Mouse (Mus musculus): Measurements from ENCODE around the gene Armc9. TPM values are rescaled to one million over a fixed set of nuclear protein-coding genes. Genes with fewer than 3 reads are reported as not detected.

The Armc9 gene
- polyA plus RNA-seq, 1 experiment from 2014 or later = 22.1 TPM

GRCm38 (mm10) chr1:86183577-86184263 lies 29.1 kb downstream of the Armc9 start:
- no peak overlapping the region for H3K27ac ChIP-seq (ENCODE audit: low read depth, low read length)
- 90% methylated on average over 4 of the region's 4 CpGs for WGBS

GRCm38 (mm10) chr1:86186762-86187161 lies 32.2 kb downstream of the Armc9 start:
- Histone ChIP-seq H3K4me1 (ENCODE audit: control insufficient read depth, insufficient read depth, low read length) (no peaks in the 10 kb centered on the region), H3K9ac (ENCODE audit: low read length) (no peak overlapping the region), H3K27me3 (replicated peaks; ENCODE audit: control insufficient read depth, insufficient read depth, low read length) (no peaks in the 10 kb centered on the region), H3K36me3 (ENCODE audit: control insufficient read depth, insufficient read depth, low read length) (peaks cover 21% of the 10 kb centered on the region), H3K27ac (ENCODE audit: low read depth, low read length) (no peak overlapping the region), H3K9me3 (replicated peaks; ENCODE audit: control insufficient read depth, low read length) (no peaks in the 10 kb centered on the region), H3K4me3 (ENCODE audit: low read depth, low read length) (no peak overlapping the region), H3K4me2 (ENCODE audit: low read length) (no peak overlapping the region)
- ATAC-seq (no peak), DNase-seq (ENCODE audit: low spot score) (no peak)
- 88% methylated on average over 7 of the region's 7 CpGs for WGBS

More at GRCm38 (mm10) chr1:86183577-86184263, 29.1 kb downstream of the Armc9 start:
- Histone ChIP-seq H3K9me3 (replicated peaks; ENCODE audit: control insufficient read depth, low read length) (no peaks in the 10 kb centered on the region), H3K36me3 (ENCODE audit: control insufficient read depth, insufficient read depth, low read length) (peaks cover 7% of the 10 kb centered on the region; the same call in 1 of the 2 replicates), H3K4me2 (ENCODE audit: low read length) (no peak overlapping the region), H3K4me3 (ENCODE audit: low read depth, low read length) (no peak overlapping the region), H3K27me3 (replicated peaks; ENCODE audit: control insufficient read depth, insufficient read depth, low read length) (no peaks in the 10 kb centered on the region), H3K9ac (ENCODE audit: low read length) (no peak overlapping the region), H3K4me1 (ENCODE audit: control insufficient read depth, insufficient read depth, low read length) (no peaks in the 10 kb centered on the region)
- DNase-seq (ENCODE audit: low spot score) (no peak), ATAC-seq (no peak)

- no peak for ATAC-seq
- Histone ChIP-seq H3K9ac (ENCODE audit: low read length) (no peak overlapping the region), H3K27me3 (replicated peaks; ENCODE audit: control insufficient read depth, insufficient read depth, low read length) (no peaks in the 10 kb centered on the region), H3K4me1 (ENCODE audit: control insufficient read depth, insufficient read depth, low read length) (no peaks in the 10 kb centered on the region), H3K4me3 (ENCODE audit: low read depth, low read length) (no peak overlapping the region), H3K9me3 (replicated peaks; ENCODE audit: control insufficient read depth, low read length) (no peaks in the 10 kb centered on the region), H3K27ac (ENCODE audit: low read depth, low read length) (no peak overlapping the region), H3K4me2 (ENCODE audit: low read length) (no peak overlapping the region), H3K36me3 (ENCODE audit: control insufficient read depth, insufficient read depth, low read length) (peaks cover 21% of the 10 kb centered on the region)
- 72% methylated on average over 2 of the region's 2 CpGs for WGBS
- no peak for DNase-seq (ENCODE audit: low spot score)
Measured at GRCm38 (mm10) chr1:86187856-86188255, 33.3 kb downstream of the Armc9 start.

- Histone ChIP-seq H3K9ac (ENCODE audit: low read length) (no peak overlapping the region), H3K9me3 (replicated peaks; ENCODE audit: control insufficient read depth, low read length) (no peaks in the 10 kb centered on the region), H3K27ac (ENCODE audit: low read depth, low read length) (no peak overlapping the region), H3K36me3 (ENCODE audit: control insufficient read depth, insufficient read depth, low read length) (peaks cover 21% of the 10 kb centered on the region), H3K27me3 (replicated peaks; ENCODE audit: control insufficient read depth, insufficient read depth, low read length) (no peaks in the 10 kb centered on the region), H3K4me1 (ENCODE audit: control insufficient read depth, insufficient read depth, low read length) (no peaks in the 10 kb centered on the region), H3K4me3 (ENCODE audit: low read depth, low read length) (no peak overlapping the region), H3K4me2 (ENCODE audit: low read length) (no peak overlapping the region)
- ATAC-seq = no peak
- 88% methylated on average over 2 of the region's 2 CpGs for WGBS
- no peak for DNase-seq (ENCODE audit: low spot score)
Measured at GRCm38 (mm10) chr1:86188271-86188670, 33.7 kb downstream of the Armc9 start.

- no peak overlapping the region for H3K4me3 ChIP-seq (ENCODE audit: low read depth, low read length)
- no peak for ATAC-seq
- whole genome bisulfite sequencing = 85% methylated on average over 6 of the region's 6 CpGs
- no peak for DNase-seq (ENCODE audit: low spot score)
- no peak overlapping the region for H3K9ac ChIP-seq (ENCODE audit: low read length)
- H3K27me3 ChIP-seq (replicated peaks; ENCODE audit: control insufficient read depth, insufficient read depth, low read length) = no peaks in the 10 kb centered on the region
- H3K4me1 ChIP-seq (ENCODE audit: control insufficient read depth, insufficient read depth, low read length) = no peaks in the 10 kb centered on the region
- no peak overlapping the region for H3K27ac ChIP-seq (ENCODE audit: low read depth, low read length)
- H3K36me3 ChIP-seq (ENCODE audit: control insufficient read depth, insufficient read depth, low read length) = peaks cover 21% of the 10 kb centered on the region
- no peaks in the 10 kb centered on the region for H3K9me3 ChIP-seq (replicated peaks; ENCODE audit: control insufficient read depth, low read length)
- H3K4me2 ChIP-seq (ENCODE audit: low read length) = no peak overlapping the region
Measured at GRCm38 (mm10) chr1:86189034-86189702, 34.6 kb downstream of the Armc9 start.

- Histone ChIP-seq H3K27me3 (replicated peaks; ENCODE audit: control insufficient read depth, insufficient read depth, low read length) (no peaks in the 10 kb centered on the region), H3K9me3 (replicated peaks; ENCODE audit: control insufficient read depth, low read length) (no peaks in the 10 kb centered on the region), H3K4me3 (ENCODE audit: low read depth, low read length) (no peak overlapping the region), H3K36me3 (ENCODE audit: control insufficient read depth, insufficient read depth, low read length) (peaks cover 33% of the 10 kb centered on the region), H3K9ac (ENCODE audit: low read length) (no peak overlapping the region), H3K27ac (ENCODE audit: low read depth, low read length) (no peak overlapping the region), H3K4me2 (ENCODE audit: low read length) (no peak overlapping the region), H3K4me1 (ENCODE audit: control insufficient read depth, insufficient read depth, low read length) (no peaks in the 10 kb centered on the region)
- DNase-seq (ENCODE audit: low spot score) = no peak
- WGBS = 91% methylated on average over 6 of the region's 6 CpGs
- ATAC-seq = no peak
Measured at GRCm38 (mm10) chr1:86190843-86191242, 36.3 kb downstream of the Armc9 start.

- H3K4me1 ChIP-seq (ENCODE audit: control insufficient read depth, insufficient read depth, low read length) = no peaks in the 10 kb centered on the region
- 83% methylated on average over 7 of the region's 7 CpGs for WGBS
- DNase-seq (ENCODE audit: low spot score) = no peak
- H3K9ac ChIP-seq (ENCODE audit: low read length) = no peak overlapping the region
- H3K27me3 ChIP-seq (replicated peaks; ENCODE audit: control insufficient read depth, insufficient read depth, low read length) = no peaks in the 10 kb centered on the region
- no peak overlapping the region for H3K4me3 ChIP-seq (ENCODE audit: low read depth, low read length)
- no peaks in the 10 kb centered on the region for H3K9me3 ChIP-seq (replicated peaks; ENCODE audit: control insufficient read depth, low read length)
- no peak for ATAC-seq
- H3K27ac ChIP-seq (ENCODE audit: low read depth, low read length) = no peak overlapping the region
- H3K4me2 ChIP-seq (ENCODE audit: low read length) = no peak overlapping the region
- H3K36me3 ChIP-seq (ENCODE audit: control insufficient read depth, insufficient read depth, low read length) = peaks cover 54% of the 10 kb centered on the region
Measured at GRCm38 (mm10) chr1:86194044-86194443, 39.5 kb downstream of the Armc9 start.

- no peak overlapping the region for H3K4me2 ChIP-seq (ENCODE audit: low read length)
- peaks cover 78% of the 10 kb centered on the region for H3K36me3 ChIP-seq (ENCODE audit: control insufficient read depth, insufficient read depth, low read length)
- no peaks in the 10 kb centered on the region for H3K27me3 ChIP-seq (replicated peaks; ENCODE audit: control insufficient read depth, insufficient read depth, low read length)
- no peak overlapping the region for H3K4me3 ChIP-seq (ENCODE audit: low read depth, low read length)
- H3K4me1 ChIP-seq (ENCODE audit: control insufficient read depth, insufficient read depth, low read length) = no peaks in the 10 kb centered on the region
- 87% methylated on average over 6 of the region's 6 CpGs for WGBS
- H3K27ac ChIP-seq (ENCODE audit: low read depth, low read length) = no peak overlapping the region
- DNase-seq (ENCODE audit: low spot score) (no peak), ATAC-seq (no peak)
- H3K9me3 ChIP-seq (replicated peaks; ENCODE audit: control insufficient read depth, low read length) = no peaks in the 10 kb centered on the region
- H3K9ac ChIP-seq (ENCODE audit: low read length) = no peak overlapping the region
Measured at GRCm38 (mm10) chr1:86198276-86198675, 43.7 kb downstream of the Armc9 start.

GRCm38 (mm10) chr1:86199026-86199425 lies 44.4 kb downstream of the Armc9 start:
- H3K27ac ChIP-seq (ENCODE audit: low read depth, low read length) = no peak overlapping the region
- peaks cover 85% of the 10 kb centered on the region for H3K36me3 ChIP-seq (ENCODE audit: control insufficient read depth, insufficient read depth, low read length)
- no peak for DNase-seq (ENCODE audit: low spot score)
- no peak overlapping the region for H3K9ac ChIP-seq (ENCODE audit: low read length)
- H3K27me3 ChIP-seq (replicated peaks; ENCODE audit: control insufficient read depth, insufficient read depth, low read length) = no peaks in the 10 kb centered on the region
- no peak for ATAC-seq
- no peak overlapping the region for H3K4me2 ChIP-seq (ENCODE audit: low read length)
- H3K4me1 ChIP-seq (ENCODE audit: control insufficient read depth, insufficient read depth, low read length) = no peaks in the 10 kb centered on the region
- H3K4me3 ChIP-seq (ENCODE audit: low read depth, low read length) = no peak overlapping the region
- 78% methylated on average over 5 of the region's 5 CpGs for WGBS
- H3K9me3 ChIP-seq (replicated peaks; ENCODE audit: control insufficient read depth, low read length) = no peaks in the 10 kb centered on the region

All from forebrain, embryonic 14.5 days (tissue).